Mouse (Mus musculus) right cerebral cortex, postnatal 10 days (tissue): Measurements from ENCODE around the gene Cxcr1.

ENCODE experiments used
- DNase-seq, 2 experiments: peaks; one replicate each; pipeline ENCODE4 v3.0.0; 2021; ENCODE audit warnings: low spot score in 2 of 2

Cxcr1 gene

GRCm38 (mm10) chr1:74194445-74194844, at the start of gene Cxcr1:
TSS of gene Cxcr1 (minus strand) at chr1:74194631.
- DNase-seq, result no peak

DNA sequence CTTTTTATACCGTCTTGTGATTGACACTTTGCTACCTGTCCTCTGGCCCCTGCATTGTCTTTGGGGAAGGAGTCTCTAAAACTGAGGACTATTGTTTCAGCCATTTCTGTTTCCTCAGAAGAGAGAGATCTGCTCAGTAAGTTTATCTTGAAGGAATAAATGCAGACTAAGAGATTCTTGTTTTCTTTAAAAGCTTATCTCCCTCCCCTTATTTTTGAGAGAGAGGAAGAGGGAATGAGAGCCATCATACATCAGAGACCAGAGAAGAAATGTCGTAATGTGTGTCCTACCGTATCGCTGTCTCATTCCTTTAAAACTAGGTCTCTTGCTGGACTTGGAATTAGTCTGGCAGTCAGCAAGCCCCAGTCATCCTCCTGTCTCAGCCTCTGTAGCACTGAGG, 46.4 kb upstream of the Cxcr1 start:
- DNase-seq, result no peak

DNA sequence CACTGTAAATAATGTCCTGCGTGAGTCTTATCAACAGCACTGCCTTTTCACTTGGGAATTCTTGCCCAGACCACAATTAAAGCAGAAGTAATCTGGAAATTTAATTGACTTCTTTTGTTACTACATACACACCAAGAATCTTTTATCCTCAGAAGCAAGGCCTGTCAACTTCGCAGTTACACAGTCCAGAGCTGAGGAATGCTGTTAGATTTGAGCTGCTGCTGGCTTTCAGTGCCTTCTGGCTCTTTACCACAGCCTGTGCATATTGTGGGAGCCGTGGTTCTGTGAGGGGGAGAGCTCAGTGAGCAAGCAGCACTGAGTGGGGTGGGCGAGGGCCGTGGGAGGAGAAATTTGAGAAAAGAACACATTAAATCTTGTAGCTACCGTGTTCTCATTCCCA, 45.9 kb upstream of the Cxcr1 start:
- peak; percentile 80 to 86 for DNase-seq

- DNase-seq, result no peak
Measured at GRCm38 (mm10) chr1:74239618-74240017, 45.2 kb upstream of the Cxcr1 start.

DNA sequence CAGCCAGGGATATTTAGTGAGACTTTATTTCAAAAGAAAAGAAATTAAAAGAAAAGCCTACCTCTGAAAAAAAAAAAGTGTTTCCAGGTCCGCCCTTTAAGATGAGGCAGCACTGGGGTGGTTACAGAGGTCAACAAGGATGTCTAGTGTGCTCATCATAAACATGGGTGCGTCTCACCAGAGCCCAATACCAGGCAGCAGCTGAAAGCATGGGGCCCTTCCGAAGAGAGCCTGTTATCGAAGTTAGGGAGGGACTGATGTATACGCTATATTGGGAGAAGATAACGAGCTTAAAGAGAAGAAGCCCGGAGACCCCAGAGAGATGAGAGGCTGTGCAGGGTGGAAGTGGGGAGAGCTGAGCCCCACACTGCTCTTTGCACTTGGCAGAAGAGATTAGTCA, 44.7 kb upstream of the Cxcr1 start:
- no peak for DNase-seq

- no peak for DNase-seq
Measured at GRCm38 (mm10) chr1:74238136-74238535, 43.7 kb upstream of the Cxcr1 start.

GRCm38 (mm10) chr1:74237671-74238070, 43.2 kb upstream of the Cxcr1 start:
- no peak for DNase-seq

DNA sequence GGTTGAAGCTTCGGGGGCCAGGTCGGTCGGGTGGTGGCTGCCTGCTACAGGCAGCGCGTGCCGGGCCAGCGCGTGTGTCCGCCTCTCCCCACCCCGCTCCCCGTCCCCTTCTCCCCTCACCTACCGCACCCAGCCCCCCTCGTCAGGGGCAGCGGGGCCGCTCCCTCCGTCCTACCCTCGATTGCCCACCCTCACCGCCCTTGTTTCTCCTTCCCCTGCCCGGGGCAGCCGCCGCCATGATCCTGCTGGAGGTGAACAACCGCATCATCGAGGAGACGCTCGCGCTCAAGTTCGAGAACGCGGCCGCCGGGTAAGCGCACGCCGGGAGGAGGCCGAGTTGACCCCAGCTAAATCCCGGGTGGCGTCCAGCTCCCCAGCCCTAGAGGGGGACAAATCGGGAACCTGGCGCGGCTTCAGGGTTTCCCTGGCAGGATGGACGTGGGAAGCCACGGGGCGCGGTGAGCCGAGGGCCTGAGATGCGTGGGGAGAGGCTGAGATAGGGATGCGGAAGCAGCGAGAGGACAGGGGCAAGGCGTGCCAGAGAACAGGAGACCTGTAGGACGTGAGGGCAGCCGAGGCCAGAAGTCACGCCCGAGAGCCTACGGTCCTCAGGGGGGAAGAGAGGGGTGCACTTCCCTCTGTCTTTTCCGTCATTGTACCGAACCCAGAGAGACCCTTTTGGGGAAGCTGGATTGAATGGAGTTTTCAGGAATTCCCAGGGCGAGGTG, 42.3 kb upstream of the Cxcr1 start:
- DNase-seq, result peak; percentile 56 to 65

- peak; percentile 96 to 98 for DNase-seq
Measured at GRCm38 (mm10) chr1:74235938-74236589, 41.6 kb upstream of the Cxcr1 start, which contains the start of gene Arpc2. TSS of gene Arpc2 (plus strand) at chr1:74236084.

DNA sequence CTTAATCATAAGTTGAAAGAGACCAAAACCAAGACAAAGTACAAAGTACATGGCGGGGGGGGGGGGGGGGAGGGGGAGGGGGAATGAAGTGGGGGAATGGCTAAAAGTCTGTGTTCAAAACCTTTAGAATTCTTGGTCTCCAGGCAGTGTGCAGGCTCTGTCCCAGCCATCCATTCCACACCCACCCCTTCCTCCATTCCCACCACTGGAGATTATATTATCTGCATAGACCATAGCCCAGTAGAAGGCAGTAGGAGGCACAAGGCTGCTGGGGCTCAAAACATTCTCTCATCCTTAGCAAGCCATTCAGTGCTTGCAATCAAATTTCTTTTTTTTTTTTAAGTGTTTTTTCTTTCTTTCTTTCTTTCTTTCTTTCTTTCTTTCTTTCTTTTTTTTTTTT, 36.6 kb upstream of the Cxcr1 start:
- DNase-seq, result no peak

DNA sequence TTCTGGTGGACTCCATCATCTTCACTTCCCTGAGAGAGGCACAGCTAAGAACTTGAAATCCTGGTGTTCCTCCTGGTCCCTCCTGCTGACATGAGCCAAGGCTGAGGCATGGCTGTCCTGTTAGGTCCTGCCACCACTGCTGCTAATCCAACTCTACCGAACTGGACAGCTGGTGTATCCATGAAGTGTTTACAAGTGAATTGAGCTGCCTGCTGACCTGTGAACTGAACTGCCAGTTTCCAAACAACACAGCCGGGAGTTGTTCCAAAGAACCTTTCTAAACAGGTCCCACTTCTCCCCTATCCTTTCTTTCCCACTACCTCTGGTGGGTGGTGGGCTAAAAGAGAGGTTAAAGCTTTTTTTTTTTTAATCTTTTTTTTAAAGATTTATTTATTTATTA, 35.5 kb upstream of the Cxcr1 start:
- DNase-seq, result no peak

- peak; percentile 66 to 80 for DNase-seq
Measured at GRCm38 (mm10) chr1:74227317-74227716, 32.9 kb upstream of the Cxcr1 start.

DNA sequence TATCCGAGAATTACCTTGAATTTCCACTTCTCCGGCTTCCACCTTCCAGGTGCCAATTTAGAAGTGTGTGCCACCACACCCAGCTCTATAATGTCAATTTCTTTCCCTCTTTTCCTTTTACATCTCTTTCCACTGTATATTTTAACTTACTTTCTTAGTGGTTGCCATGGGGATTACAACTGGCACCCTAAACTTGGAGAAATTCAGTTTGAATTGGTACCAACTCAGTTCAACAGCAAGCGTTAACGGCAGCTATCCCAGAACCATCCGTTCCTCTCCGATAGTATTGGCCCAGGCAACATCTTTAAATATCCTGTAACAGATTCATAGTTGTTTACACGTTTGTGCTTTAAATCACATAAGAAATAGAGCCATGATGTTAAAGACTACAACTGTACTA, 25.5 kb upstream of the Cxcr1 start:
- peak in 1 of 2 experiments; percentile 63 for DNase-seq

- DNase-seq, result no peak
Measured at GRCm38 (mm10) chr1:74208941-74209340, 14.5 kb upstream of the Cxcr1 start.

DNA sequence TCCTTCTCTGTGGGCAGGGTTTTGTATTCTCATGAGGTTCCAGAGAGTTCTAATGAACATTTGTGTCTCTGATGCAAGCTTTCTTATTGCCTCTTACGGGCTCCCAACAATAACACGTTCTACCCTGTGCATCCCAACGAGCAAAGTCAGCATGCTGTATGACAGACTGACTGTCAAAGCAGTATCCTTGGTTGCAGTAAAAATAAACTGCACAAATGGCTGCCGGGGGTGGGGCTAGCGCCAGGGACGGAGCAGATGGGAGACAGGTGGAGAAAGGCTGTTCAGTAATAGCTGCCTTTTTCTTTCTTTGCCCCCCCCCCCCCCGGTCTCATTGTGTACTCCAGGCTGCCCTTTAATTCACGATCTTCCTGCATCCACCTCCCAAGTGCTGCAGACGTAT, 13.5 kb upstream of the Cxcr1 start:
- DNase-seq, result peak; percentile 72 to 74

- no peak for DNase-seq
Measured at GRCm38 (mm10) chr1:74206642-74207041, 12.2 kb upstream of the Cxcr1 start.

DNA sequence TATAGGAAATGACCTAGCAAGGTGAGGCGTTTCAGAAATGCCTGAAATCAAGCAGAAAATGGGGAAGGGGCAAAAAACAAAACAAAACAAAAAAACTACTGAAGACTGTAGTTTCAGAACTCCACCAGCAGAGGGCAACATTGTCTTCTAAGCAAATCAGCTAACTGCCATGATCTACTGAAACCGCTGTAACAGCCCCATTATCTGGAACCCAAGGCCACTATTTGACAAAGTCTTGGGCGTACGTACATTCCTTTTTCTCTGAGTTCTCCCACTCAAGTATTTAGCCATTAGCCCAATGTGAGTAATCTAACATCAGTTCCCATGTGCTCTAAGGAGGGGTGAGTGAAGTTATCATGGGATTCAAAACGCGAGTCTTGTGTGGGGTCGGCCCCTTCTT, 11.4 kb upstream of the Cxcr1 start:
- DNase-seq, result peak in 1 of 2 experiments; percentile 44

DNA sequence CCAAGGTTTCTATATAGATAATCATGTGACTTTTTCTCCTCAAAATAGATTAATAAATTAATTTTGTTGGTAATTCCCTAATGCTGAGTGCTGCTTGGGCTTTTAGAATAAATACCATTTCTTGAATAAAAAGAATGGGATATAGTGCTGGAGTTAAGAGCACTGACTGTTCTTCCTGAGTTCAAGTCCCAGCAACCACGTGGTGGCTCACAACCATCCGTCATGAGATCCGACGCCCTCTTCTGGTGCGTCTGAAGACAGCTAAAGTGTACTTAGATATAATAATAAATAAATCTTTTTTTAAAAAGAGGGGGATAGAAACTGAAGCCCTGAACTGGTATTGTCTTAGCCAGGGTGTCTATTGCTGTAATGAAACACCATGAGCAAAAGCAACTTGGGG, 9.0 kb upstream of the Cxcr1 start:
- DNase-seq, result no peak

DNA sequence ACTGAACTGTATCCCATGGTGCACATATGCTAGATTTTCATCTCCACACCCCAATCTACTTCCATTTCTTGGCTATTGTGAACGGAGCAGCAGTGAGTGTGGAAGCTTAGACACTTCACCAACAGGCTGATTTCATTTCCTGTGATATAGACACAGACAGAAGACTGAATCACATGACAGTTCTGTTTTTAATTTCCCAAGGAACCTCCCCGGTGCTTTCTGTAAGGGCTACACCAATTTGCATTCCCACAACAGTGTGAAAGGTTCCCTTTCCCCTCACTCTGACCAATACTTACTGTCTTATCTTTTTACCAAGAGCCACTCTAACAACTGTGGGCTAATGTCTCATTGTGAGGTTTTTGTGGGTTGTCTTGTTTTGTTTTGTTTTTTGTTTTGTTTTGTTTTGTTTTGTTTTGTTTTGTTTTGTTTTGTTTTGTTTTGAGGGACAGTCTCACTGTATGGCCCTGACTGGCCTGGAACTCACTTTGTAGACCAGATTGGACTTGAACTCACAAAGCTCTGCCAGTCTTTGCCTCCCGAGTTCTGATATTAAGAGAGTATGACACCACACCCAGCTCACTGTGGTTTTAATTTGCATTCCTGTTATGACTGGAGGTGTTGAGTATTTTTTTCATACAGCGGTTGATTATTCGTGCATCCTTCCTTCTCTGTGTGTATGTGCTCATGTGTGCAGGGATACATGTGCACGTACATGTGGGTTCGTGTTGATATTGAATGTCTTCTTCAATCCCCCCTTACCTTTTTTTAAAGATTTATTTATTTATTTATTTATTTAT, 6.8 kb upstream of the Cxcr1 start:
- DNase-seq, result no peak

DNA sequence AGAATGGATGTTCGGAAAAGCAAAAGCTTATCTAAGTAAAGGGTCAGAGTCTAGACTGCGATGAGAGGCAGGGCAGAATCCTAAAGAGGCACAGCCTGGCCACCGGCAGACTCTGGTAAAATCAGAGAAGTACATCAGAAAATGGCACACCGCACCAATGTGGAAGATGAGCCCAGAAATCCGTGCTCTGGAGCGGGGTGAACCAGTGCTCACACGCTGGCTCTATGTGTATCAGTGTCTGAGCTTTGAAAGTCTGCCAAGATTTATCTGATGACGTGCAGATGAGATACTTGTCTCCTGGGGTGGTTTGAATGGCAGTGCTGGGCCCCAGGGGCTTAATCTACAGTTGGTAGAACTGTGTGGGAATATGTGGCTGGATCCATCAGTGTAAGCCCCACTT, 4.6 kb upstream of the Cxcr1 start:
- no peak for DNase-seq

- peak; percentile 58 to 65 for DNase-seq
Measured at GRCm38 (mm10) chr1:74197726-74198470, 3.5 kb upstream of the Cxcr1 start.
